Mouse (Mus musculus): ENCODE results near the gene Cep162. TPM values are rescaled to one million over a fixed set of nuclear protein-coding genes. Genes with fewer than 3 reads are reported as not detected.

Gene Cep162
- polyA plus RNA-seq, 1 experiment from 2014 or later = 9.3 TPM

DNA sequence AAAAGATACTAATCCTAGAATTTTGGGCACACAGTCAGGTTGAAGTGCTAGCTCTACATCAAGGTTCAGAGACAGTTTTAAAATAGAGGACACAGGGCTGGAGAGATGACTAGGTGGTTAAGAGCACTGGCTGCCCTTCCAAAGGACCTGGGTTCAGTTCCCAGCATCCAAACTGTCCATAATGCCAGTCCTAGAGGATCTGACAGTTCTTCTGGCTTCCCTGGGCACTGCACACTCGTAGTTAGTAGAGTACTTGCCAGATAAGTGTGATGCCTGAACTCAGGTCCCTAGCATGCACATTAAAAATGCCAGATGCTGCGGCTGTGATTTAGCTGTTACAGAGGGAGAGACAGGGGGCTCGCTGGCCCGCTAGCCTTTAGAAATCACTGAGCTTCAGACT, 108.9 kb downstream of the Cep162 start:
- no peak for DNase-seq (ENCODE audit: low spot score)
- peaks cover 43% of the 10 kb centered on the region for H3K27me3 ChIP-seq (ENCODE audit: insufficient read depth, poor library complexity, severe bottlenecking)
- no peak overlapping the region for H3K27ac ChIP-seq
- H3K36me3 ChIP-seq = no peaks in the 10 kb centered on the region
- peaks cover 19% of the 10 kb centered on the region for H3K4me1 ChIP-seq (replicated peaks)
- 85% methylated on average over 4 of the region's 4 CpGs for WGBS
- no peaks in the 10 kb centered on the region for H3K9me3 ChIP-seq
- no peak overlapping the region for H3K4me3 ChIP-seq

DNA sequence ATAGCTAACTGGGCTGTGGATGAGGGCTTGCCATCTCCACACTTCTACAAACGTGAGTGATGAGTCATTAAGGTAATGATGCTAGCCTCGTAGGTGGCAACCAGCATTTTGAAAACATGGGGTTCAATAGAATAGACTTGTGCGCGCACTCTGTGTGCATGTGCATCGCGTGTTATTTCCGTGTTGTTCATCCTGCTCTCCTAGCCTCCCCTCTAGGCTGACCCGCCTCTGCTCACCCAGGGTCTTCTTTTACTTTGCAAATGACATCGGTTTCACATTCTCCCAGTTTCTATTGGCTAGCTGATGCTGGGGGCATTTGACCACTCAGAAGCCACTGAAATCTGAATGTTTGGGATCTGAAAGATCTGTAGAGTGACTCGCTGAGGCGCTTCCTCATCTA, 109.7 kb downstream of the Cep162 start:
- Histone ChIP-seq H3K9me3 (no peaks in the 10 kb centered on the region), H3K27me3 (ENCODE audit: insufficient read depth, poor library complexity, severe bottlenecking) (peaks cover 43% of the 10 kb centered on the region), H3K4me3 (peak overlapping the region; percentile 52), H3K27ac (no peak overlapping the region), H3K4me1 (replicated peaks) (peaks cover 19% of the 10 kb centered on the region), H3K36me3 (no peaks in the 10 kb centered on the region)
- no peak for DNase-seq (ENCODE audit: low spot score)
- WGBS = 32% methylated on average over 11 of the region's 11 CpGs

DNA sequence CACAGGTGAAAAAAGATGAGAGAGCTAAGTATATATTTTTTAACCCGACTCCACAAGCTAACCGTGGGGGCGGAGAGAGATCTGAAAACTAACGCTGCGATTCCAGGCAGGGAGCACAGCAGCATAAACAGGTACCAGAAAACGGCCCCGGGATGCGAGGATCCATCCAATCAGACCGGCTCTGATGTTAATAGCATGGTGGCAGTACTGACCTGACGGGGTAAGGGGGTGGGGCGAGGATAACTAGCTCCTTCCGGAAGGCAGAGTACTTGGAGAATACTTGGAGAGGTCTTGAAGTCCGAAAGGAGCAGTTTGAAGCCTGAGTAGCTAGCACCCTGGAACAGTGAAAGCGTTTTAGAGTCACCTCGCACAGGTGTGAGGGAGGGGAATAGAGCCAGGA, 110.2 kb downstream of the Cep162 start:
- Histone ChIP-seq H3K4me1 (replicated peaks) (peaks cover 19% of the 10 kb centered on the region), H3K27me3 (ENCODE audit: insufficient read depth, poor library complexity, severe bottlenecking) (peaks cover 43% of the 10 kb centered on the region), H3K36me3 (no peaks in the 10 kb centered on the region), H3K9me3 (no peaks in the 10 kb centered on the region), H3K4me3 (peak overlapping the region; percentile 52), H3K27ac (no peak overlapping the region)
- 4% methylated on average over 15 of the region's 15 CpGs for WGBS
- peak; percentile 9 for DNase-seq (ENCODE audit: low spot score)

DNA sequence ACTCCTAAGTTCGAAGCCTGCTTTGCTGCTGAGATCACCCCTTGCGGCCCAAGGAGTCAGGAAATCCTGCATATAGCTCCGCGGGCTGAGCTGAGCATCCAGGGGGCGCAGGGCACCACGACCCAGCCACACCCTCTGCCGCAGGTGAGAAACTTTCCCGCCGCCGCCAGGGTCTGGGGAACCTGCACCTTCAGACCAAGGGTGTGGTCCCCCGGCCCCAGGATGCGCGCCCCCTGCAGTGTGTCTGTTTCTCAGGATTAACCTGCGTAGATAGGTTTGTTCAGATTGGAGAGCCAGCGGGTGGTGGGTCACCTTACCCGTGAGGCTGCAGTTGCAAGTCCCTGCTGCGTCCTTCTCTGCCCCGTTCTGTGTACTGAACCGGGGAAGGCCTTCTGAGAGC, 110.8 kb downstream of the Cep162 start:
- no peak for DNase-seq (ENCODE audit: low spot score)
- Histone ChIP-seq H3K4me3 (peak overlapping the region; percentile 52), H3K27me3 (ENCODE audit: insufficient read depth, poor library complexity, severe bottlenecking) (peaks cover 43% of the 10 kb centered on the region), H3K36me3 (no peaks in the 10 kb centered on the region), H3K4me1 (replicated peaks) (peaks cover 19% of the 10 kb centered on the region), H3K27ac (no peak overlapping the region), H3K9me3 (no peaks in the 10 kb centered on the region)
- under 1% methylated on average over 19 of the region's 19 CpGs for WGBS

DNA sequence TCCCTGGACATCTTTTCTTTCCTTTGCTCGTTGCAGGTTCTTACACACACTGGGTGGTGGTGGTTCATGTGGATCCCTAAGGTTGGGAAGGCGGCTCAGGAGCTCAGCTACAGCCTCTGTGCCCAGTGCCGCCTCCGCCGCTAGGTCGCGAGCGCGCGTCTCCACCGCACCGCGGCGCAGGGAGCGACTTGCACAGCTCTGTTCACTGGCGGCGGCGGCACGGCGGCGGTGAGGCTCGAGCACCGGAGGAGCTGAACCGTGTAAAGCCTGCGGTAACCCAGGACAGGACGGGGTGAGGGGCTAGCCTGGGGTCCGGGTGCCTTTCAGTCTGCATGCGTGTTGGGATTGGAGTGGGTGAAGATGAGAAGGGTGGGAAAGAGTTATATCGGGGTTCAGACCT, 111.2 kb downstream of the Cep162 start, which contains the start of gene Mrap2:
Gene Mrap2, plus strand, starts transcription at position 201 of the 400 bp plus-strand sequence.
- peaks cover 43% of the 10 kb centered on the region for H3K27me3 ChIP-seq (ENCODE audit: insufficient read depth, poor library complexity, severe bottlenecking)
- H3K36me3 ChIP-seq = no peaks in the 10 kb centered on the region
- H3K9me3 ChIP-seq = no peaks in the 10 kb centered on the region
- H3K4me3 ChIP-seq = peak within 1 kb of the TSS; percentile 52
- peaks cover 19% of the 10 kb centered on the region for H3K4me1 ChIP-seq (replicated peaks)
- H3K27ac ChIP-seq = no peak within 1 kb of the TSS
- 2% methylated on average over 29 of the region's 29 CpGs for WGBS
- peak; percentile 75 for DNase-seq (ENCODE audit: low spot score)

DNA sequence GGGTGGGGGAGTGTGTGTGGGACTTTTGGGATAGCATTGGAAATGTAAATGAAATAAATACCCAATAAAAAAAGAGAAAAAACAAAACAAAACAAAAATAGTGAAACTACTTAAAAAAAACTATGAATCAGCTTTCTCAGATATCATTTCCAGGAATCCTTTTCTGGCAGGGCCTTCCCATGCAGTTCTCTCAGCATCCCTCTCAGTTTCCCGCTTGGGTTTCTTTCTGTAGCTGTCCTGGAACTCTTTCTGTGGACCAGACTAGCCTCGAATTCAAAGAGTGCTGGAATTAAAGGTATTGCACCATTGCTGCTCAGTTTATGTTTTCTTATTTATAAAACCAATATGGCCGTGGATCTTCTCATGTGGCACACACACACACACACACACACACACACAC, 112.3 kb downstream of the Cep162 start:
- Histone ChIP-seq H3K27ac (no peak overlapping the region), H3K4me1 (replicated peaks) (peaks cover 19% of the 10 kb centered on the region), H3K9me3 (no peaks in the 10 kb centered on the region), H3K36me3 (no peaks in the 10 kb centered on the region), H3K27me3 (ENCODE audit: insufficient read depth, poor library complexity, severe bottlenecking) (peaks cover 43% of the 10 kb centered on the region), H3K4me3 (no peak overlapping the region)
- WGBS = 80% methylated on average over 3 of the region's 3 CpGs
- DNase-seq (ENCODE audit: low spot score) = no peak

Other genes with a start within 250 kb of the Cep162 start
- gene Ripply2, start 240.0 kb downstream of the Cep162 start, polyA plus RNA-seq (2016; fragmentation: Nextera tagmentation; extraction: Ambion mirVana) = 1.2 and 1.4 TPM in 2 replicates
- gene Cyb5r4, start 233.5 kb downstream of the Cep162 start, polyA plus RNA-seq (2016; fragmentation: Nextera tagmentation; extraction: Ambion mirVana) = 92.5 and 94.1 TPM in 2 replicates
- gene Mrap2, start 111.2 kb downstream of the Cep162 start, polyA plus RNA-seq (2016; fragmentation: Nextera tagmentation; extraction: Ambion mirVana) = not detected in 2 replicates

Data from hindbrain, embryonic 10.5 days (tissue).